Mouse (Mus musculus) liver, embryonic 14.5 days (tissue): ENCODE results near the gene Ap2m1. TPM values are rescaled to one million over a fixed set of nuclear protein-coding genes. Genes with fewer than 3 reads are reported as not detected.
A peak's percentile ranks its signal among the peaks of the same experiment; 100 is the strongest.

Source experiments
- ATAC-seq: fragments of 200-750 bp; cut with Nextera tagmentation; 2 replicates; pipeline ENCODE4 v1.8.0; 2017; ENCODE audit warnings: moderate number of reproducible peaks, mild to moderate bottlenecking, moderate library complexity; ENCODE audit not compliant: insufficient read depth
- DNase-seq, 3 experiments: peaks; one replicate each; pipeline ENCODE4 v3.0.0-alpha.2; 2012 to 2013; ENCODE audit warnings: low read depth in 3 of 3, low spot score in 3 of 3
- H3K27ac ChIP-seq: fragments of 300-500 bp; sonication (generic); 2 replicates; pipeline ENCODE4 v1.5.1; 2014; ENCODE audit warnings: moderate library complexity, mild to moderate bottlenecking, control low read depth, inconsistent platforms
- H3K27me3 ChIP-seq: fragments of 300-500 bp; sonication (generic); 2 replicates; pipeline ENCODE4 v1.6.1; 2014; ENCODE audit warnings: mild to moderate bottlenecking, low read length, moderate library complexity; ENCODE audit not compliant: control insufficient read depth, insufficient read depth
- H3K36me3 ChIP-seq: fragments of 300-500 bp; sonication (generic); replicated peaks from 2 replicates; pipeline ENCODE4 v1.6.1; 2014; ENCODE audit warnings: low read depth; ENCODE audit not compliant: control insufficient read depth, insufficient read depth
- H3K4me1 ChIP-seq, 2 experiments: fragments of 200-500 bp in 1 of 2; fragments of 300-500 bp in 1 of 2; sonication (generic) in 1 of 2; replicated peaks; 2 replicates each; pipeline ENCODE4 v1.6.1; 2012 to 2014; ENCODE audit warnings: antibody characterized with exemption in 1 of 2, inconsistent platforms in 1 of 2, low read length in 1 of 2; ENCODE audit not compliant: control insufficient read depth in 2 of 2, insufficient read depth in 2 of 2
- H3K4me2 ChIP-seq: fragments of 300-500 bp; sonication (generic); 2 replicates; pipeline ENCODE4 v1.6.1; 2014; ENCODE audit warnings: low read depth, mild to moderate bottlenecking, control low read depth, moderate library complexity
- H3K4me3 ChIP-seq, 2 experiments: fragments of 200-500 bp in 1 of 2; fragments of 300-500 bp in 1 of 2; sonication (generic) in 1 of 2; 2 replicates each; pipeline ENCODE4 v1.5.1; 2012 to 2014; ENCODE audit warnings: low read depth in 2 of 2, low read length in 2 of 2, mild to moderate bottlenecking in 2 of 2, control low read depth in 1 of 2, inconsistent platforms in 1 of 2, moderate library complexity in 1 of 2; ENCODE audit not compliant: insufficient read depth in 1 of 2
- H3K9ac ChIP-seq: fragments of 300-500 bp; sonication (generic); replicated peaks from 2 replicates; pipeline ENCODE4 v1.6.1; 2014; ENCODE audit warnings: mild to moderate bottlenecking, control low read depth, moderate library complexity
- H3K9me3 ChIP-seq: fragments of 300-500 bp; sonication (generic); 2 replicates; pipeline ENCODE4 v1.6.1; 2016; ENCODE audit warnings: low read length, mixed read lengths; ENCODE audit not compliant: control insufficient read depth
- CTCF ChIP-seq: IDR thresholded peaks from 2 replicates; pipeline ENCODE4 v1.5.1; 2016; ENCODE audit warnings: antibody characterized with exemption, low read depth, control low read depth
- EP300 ChIP-seq: IDR thresholded peaks from 2 replicates; pipeline ENCODE4 v1.6.1; 2016; ENCODE audit warnings: antibody characterized with exemption, low read depth
- WGBS: fragments of 180-500 bp; shearing (Covaris S2); extraction: QIAGEN DNeasy Blood & Tissue Kit; methylation state at CpG from one replicate; pipeline ENCODE4 v1.1.7; 2014; ENCODE audit not compliant: insufficient replicate concordance; 5-methylcytosine and 5-hydroxymethylcytosine counted together
- polyA plus RNA-seq, 2 experiments: library from polyadenylated mRNA; depleted of rRNA in 1 of 2; stranded (reverse) in 1 of 2; unstranded in 1 of 2; fragments of >200 nt; fragmentation: Nextera tagmentation in 1 of 2; extraction: Ambion mirVana in 1 of 2; gene quantifications; 2 replicates each; pipeline versions ENCODE4 v1.2.1 to v1.2.3; 2012 to 2014

Ap2m1 gene
- polyA plus RNA-seq, 2 experiments, result 268 to 364 TPM

GRCm38 (mm10) chr16:20490581-20490980 is 44.7 kb upstream of the Ap2m1 start:
- 23% methylated on average over 2 of the region's 2 CpGs for WGBS
- H3K4me1 ChIP-seq, result no peaks in the 10 kb centered on the region
- H3K9ac ChIP-seq, result no peak overlapping the region
- TF ChIP-seq EP300, result no peak
- peak; percentile 41 for TF ChIP-seq CTCF
- H3K27ac ChIP-seq, result no peak overlapping the region
- H3K9me3 ChIP-seq, result no peaks in the 10 kb centered on the region
- no peak overlapping the region for H3K4me2 ChIP-seq
- no peaks in the 10 kb centered on the region for H3K27me3 ChIP-seq
- H3K36me3 ChIP-seq, result no peaks in the 10 kb centered on the region
- H3K4me3 ChIP-seq, result no peak overlapping the region
- peak; percentile 35; the same call in 1 of the 2 replicates for ATAC-seq
- no peak for DNase-seq

GRCm38 (mm10) chr16:20491301-20491700 is 44.0 kb upstream of the Ap2m1 start:
- no peak for ATAC-seq
- WGBS, result 60% methylated on average over 2 of the region's 2 CpGs
- H3K4me1 ChIP-seq, result no peaks in the 10 kb centered on the region

GRCm38 (mm10) chr16:20493452-20493851 is 41.8 kb upstream of the Ap2m1 start:
- Histone ChIP-seq H3K4me1 (peaks cover 4 to 11% of the 10 kb centered on the region in 2 experiments; a peak in 3 of 4 replicates), H3K4me3 (no peak overlapping the region), H3K9ac (no peak overlapping the region), H3K27ac (no peak overlapping the region), H3K27me3 (no peaks in the 10 kb centered on the region), H3K9me3 (no peaks in the 10 kb centered on the region), H3K4me2 (no peak overlapping the region), H3K36me3 (no peaks in the 10 kb centered on the region)
- no peak for DNase-seq
- no peak for TF ChIP-seq CTCF
- TF ChIP-seq EP300, result no peak
- 32% methylated on average over 2 of the region's 2 CpGs for WGBS
- no peak for ATAC-seq

More at GRCm38 (mm10) chr16:20491301-20491700, 44.0 kb upstream of the Ap2m1 start:
- H3K36me3 ChIP-seq, result no peaks in the 10 kb centered on the region
- no peak for TF ChIP-seq CTCF
- no peak for TF ChIP-seq EP300
- H3K27me3 ChIP-seq, result no peaks in the 10 kb centered on the region
- no peak overlapping the region for H3K9ac ChIP-seq
- H3K9me3 ChIP-seq, result no peaks in the 10 kb centered on the region
- no peak overlapping the region for H3K4me3 ChIP-seq
- H3K27ac ChIP-seq, result no peak overlapping the region
- no peak for DNase-seq
- H3K4me2 ChIP-seq, result no peak overlapping the region

GRCm38 (mm10) chr16:20496671-20497600 is 38.3 kb upstream of the Ap2m1 start:
- DNase-seq (peak; percentile 55 to 69 (median 59)), ATAC-seq (peak; percentile 25; the same call in 1 of the 2 replicates)
- Histone ChIP-seq H3K4me1 (peaks cover 4 to 18% of the 10 kb centered on the region in 2 experiments; a peak in 3 of 4 replicates), H3K36me3 (peaks cover 8% of the 10 kb centered on the region), H3K27ac (no peak overlapping the region), H3K9me3 (no peaks in the 10 kb centered on the region), H3K4me3 (peak overlapping the region; percentile 48 to 53), H3K4me2 (peak overlapping the region; percentile 77), H3K9ac (peak overlapping the region; percentile 33), H3K27me3 (no peaks in the 10 kb centered on the region)
- WGBS, result 22% methylated on average over 25 of the region's 25 CpGs
- TF ChIP-seq EP300, result no peak
- TF ChIP-seq CTCF, result peak; percentile 84
